Mouse (Mus musculus) testis, postnatal 10 days (tissue): ENCODE data around the gene Kntc1.
"Not testable (repeated sequence)": the region's sequence is repeated elsewhere in the genome, so short reads cannot be mapped to it uniquely, and the experiment has no call there.

Source experiments
- DNase-seq: peaks from one replicate; pipeline ENCODE4 v3.0.0; 2021; ENCODE audit warnings: low spot score

The Kntc1 gene

DNA sequence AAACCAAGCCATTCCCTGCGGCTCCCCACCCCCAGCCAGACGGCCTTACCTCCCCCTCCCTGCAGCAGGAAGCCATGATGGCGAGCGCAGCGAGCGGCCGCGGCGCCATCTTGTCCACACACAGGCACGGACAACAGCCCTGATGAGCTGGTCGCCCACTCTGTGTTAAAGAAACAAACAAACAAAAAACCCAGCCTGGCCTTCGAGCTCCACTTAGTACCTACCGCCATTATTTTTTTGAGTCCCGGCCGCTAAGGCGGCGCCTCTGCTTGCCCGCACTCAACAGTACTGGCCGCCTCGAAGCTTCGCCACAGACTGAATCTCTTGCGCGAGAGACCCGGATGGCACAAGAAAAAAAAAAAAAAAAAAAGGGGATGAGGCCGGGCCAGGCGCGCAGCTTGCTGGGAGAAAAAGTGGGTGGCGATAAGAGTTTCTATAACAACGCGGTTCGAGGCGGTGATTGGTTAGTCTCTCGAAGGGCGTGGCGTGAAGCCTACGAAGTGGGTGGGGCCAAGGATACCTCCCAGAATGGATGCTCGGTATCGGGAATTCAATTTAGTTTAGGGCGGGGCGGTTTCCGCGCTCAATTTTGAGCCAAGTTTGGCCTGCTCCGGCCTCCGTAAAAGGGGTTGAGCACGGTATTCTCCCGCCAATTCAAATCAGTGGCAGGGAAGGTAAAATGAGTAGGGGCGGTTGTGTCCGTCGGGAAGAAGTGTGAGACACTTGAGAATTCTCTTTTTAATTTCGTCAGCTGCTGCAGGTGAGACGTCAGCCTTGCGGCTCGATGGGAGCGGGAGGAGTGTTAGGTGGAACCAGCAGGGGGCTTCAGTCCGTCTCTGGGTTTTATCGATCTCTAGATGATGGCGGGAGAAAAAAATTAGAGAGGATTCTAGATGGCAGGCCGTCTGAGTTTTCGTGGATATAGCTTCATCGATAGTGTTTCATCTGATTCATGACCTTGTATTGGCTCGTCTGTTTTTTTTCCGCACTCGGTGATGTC lies at the start of gene Kntc1, which contains the start of gene Rsrc2:
TSS of gene Kntc1 (plus strand) at position 652 of the 1,000 bp plus-strand sequence.
TSS of gene Rsrc2 (minus strand) at position 350 of the 1,000 bp plus-strand sequence.
- peak; percentile 97 for DNase-seq

- DNase-seq: peak; percentile 83
Measured at GRCm38 (mm10) chr5:123700625-123701024, 48.9 kb upstream of the Kntc1 start.

GRCm38 (mm10) chr5:123708598-123708997 lies 40.9 kb upstream of the Kntc1 start:
- no peak for DNase-seq

GRCm38 (mm10) chr5:123709571-123709970 lies 39.9 kb upstream of the Kntc1 start:
- no peak for DNase-seq

GRCm38 (mm10) chr5:123713782-123714181 lies 35.7 kb upstream of the Kntc1 start:
- no peak for DNase-seq

DNA sequence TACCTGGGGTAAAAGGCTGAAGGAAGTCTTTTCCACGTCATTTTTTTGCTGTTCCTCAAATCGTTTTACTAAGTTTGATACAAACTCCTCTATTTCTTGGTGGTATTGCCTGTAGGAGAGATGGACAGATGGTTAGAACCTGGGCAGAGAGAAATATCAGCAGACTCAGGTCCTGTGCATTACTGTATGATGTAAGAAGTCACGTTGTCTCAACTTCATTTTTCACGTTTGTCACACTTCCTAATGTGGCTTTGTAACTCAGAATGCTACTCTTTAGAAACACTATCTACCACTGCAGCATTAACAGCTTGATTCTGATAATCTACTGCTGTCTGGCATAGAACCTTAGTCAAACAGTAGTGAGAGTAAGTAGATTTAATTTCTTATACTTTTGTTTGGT lies 34.9 kb upstream of the Kntc1 start:
- no peak for DNase-seq

GRCm38 (mm10) chr5:123720328-123721311 lies 28.9 kb upstream of the Kntc1 start, which contains the start of gene Zcchc8:
Gene Zcchc8, minus strand, starts transcription at chr5:123721100.
- peak; percentile 93 for DNase-seq

DNA sequence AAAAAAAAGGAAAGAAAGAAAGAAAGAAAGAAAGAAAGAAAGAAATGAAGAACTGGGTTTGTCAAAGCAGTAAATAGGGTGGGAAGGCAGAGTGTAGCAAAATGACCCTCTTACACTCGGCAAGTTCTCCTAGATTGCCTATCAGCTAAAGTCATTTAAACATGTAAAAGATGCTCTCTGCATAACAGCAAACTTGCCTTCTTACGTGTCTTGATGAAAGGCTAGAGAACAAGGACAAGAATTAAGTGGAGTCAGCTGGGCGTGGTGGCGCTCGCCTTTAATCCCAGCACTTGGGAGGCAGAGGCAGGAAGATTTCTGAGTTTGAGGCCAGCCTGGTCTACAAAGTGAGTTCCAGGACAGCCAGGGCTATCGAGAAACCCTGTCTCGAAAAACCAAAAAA lies 25.7 kb upstream of the Kntc1 start:
- not testable (repeated sequence) for DNase-seq

DNA sequence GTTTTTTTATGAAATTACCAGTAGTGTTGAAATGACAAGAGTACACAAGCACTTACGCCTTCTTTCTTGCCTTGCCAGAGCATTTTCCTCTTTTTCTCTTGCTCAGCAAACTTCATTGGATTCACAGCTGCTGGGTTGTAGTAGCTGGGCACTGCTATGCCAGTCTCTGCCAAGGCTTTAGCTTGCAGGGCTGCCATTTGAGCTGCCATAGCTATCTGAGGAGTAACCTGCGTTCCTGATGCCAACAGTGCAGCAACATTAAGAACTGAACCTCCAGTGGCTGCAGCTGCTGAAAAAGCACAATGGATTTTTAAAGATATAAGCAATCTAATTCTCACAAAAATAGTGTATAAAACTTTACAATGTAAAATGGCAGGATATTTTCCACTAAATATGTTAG lies 18.5 kb upstream of the Kntc1 start:
- no peak for DNase-seq

- DNase-seq: no peak
Measured at GRCm38 (mm10) chr5:123744358-123744757, 5.2 kb upstream of the Kntc1 start.

DNA sequence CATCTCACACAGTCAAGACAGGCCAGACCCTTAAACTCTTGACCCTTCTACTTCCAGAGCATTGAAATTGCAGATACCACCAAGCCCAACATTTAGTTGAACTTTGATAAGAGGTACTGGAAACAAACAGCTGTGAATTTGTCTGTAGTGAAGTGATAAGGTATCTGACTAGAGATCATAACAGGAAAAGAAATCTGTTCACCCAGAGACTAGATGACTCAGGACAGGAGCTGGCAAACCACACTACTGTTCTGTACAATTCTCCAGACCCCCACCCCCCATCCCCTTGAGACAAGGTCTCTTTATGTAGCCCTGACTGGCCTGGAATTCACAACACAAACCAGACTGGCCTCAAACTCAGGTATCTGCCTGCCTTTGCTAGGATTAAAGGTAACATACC lies 3.3 kb upstream of the Kntc1 start:
- no peak for DNase-seq

DNA sequence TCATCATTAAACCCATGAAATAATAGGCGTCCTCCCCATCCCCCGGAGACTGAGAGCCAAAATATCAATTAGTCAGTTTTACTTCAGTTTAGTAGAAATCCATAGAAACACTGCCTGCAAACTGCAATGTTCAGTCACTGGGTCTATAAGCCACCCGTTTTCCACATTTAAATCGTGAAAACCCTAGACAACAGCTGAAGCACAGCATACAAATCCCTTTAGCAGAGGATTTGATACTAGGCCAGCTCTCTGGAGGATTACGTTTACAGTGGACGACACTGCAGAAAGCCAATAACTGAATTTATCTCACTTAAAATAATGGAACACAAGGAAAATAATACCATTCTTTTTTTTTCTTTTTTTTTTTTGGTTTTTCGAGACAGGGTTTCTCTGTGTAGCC lies 1.9 kb upstream of the Kntc1 start:
- DNase-seq: no peak

DNA sequence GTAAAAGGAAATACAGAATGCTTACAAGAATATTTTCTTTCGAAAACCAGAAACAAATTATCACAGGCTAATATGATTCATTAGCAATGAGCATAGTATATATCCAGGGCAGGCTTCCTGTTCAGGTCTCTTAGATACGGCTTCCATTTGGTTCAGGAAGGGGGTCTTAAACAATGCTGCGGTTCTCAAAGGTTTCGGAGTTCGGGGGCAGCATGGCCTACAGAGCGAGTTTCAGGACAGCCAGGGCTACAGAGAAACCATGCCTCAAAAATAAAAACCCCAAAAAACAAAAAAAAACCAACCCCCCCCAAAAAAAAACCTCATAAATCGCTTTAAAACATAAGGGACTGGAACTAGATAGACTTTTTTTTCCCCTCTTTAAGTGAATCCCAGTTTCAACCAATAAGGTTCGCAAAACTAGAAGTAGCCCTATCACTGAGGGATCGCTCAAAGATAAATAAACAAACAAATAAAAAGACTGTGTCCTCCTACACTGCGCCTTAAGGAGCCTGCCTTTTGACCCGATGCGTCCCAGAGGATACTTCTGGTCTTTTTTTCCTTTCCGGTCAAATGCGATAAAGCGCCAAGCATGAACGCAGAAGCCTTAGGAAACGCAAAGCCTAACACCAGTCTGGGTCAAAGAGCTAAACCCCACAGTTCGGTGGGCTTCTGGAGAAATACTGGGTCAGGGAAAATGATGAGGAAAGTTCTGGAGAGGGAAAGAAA lies 1.0 kb upstream of the Kntc1 start:
- no peak for DNase-seq

DNA sequence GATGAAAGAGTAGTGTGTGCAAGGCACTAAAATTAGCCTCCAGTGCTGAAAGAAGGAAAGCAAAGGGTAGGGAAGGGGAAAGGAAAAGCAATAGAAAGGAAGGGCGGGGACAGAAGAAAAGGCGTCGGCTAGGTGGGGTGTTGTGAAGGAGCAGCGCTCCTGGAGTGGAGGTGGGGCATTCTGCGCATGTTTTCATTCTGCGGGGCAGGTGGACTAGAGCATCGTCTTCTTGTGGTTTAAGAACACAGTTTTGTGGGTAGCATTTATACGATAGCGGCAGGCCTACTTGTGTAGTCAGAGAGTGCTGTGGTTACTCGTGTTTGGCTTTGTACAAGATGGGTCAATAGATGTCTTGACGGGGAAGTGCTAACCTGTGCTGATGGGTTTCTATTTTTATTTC lies 16.0 kb downstream of the Kntc1 start:
- DNase-seq: no peak

GRCm38 (mm10) chr5:123766455-123766854 lies 16.9 kb downstream of the Kntc1 start:
- DNase-seq: not testable (repeated sequence)

DNA sequence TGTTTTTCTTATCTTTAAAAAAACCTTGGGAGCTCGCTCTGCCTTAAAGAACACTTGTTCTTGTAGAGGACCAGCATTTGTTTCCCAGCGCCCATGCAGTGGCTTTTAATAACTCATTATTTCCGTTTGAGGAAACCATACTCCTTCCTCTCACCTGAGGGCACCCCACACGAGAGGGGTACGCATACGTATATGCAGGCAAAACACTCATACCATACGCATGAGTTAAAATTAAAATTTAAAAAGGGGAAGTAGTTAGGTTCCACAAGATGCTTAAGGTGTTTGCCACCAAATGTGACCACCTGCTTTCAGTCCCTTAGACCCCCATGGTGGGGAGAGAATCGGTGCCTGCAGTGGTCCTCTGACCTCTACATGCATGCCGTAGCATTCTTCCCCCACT lies 23.9 kb downstream of the Kntc1 start:
- no peak for DNase-seq

DNA sequence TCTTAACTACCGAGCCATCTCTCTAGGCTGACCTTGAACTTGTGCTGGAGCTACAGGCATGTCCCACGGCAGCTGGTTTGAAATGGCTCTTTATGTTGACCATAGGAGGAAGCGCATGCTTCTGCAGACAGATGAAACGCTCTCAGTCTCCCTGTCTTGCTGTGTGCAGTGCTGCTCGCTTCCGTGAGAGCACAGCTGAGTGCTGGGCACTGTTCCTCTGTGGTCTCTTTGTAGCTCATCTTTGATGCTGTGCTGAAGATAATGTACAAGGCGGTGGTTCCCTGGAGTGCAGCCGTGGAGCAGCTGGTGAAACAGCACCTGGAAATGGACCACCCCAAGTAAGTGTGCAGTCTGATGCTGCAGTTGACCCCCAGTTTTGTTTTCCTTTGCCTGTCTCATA lies 31.2 kb downstream of the Kntc1 start:
- no peak for DNase-seq

DNA sequence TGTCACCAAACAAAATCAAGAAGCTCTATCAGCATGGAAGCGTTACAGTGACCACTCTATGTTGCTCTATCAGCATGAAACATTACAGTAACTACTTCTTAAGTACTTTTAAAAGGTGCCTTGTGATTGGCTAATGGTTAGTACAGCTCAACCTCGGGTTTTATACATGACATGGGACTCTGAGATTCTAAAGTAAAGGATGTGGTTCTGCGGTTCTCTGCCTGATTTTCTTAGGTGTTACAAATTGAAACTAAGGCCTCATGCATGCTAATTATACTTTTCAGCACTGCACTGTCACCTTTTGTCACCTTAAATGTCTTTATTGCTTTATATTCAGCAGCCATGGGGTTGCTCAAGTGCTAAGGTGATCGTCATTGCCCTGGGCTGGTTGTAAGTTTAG lies 32.3 kb downstream of the Kntc1 start:
- no peak for DNase-seq

DNA sequence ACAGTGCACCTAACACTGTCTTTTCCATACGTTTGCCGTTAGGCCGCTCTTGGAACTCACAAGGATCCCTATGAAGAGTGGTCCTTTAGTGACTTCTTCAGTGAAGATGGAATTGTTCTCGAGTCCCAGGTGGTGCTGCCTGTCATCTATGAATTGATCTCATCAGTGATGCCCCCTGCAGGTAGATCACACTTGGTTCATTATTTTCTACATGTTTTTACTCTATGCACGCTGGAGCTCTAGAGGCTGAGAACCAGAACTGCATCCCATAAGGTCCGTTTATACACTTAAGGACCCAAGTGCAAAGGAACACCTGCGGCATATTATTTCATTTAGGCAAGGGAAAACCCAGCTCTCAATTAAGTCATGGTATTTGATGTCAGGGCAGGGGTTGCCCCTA lies 39.5 kb downstream of the Kntc1 start:
- no peak for DNase-seq

DNA sequence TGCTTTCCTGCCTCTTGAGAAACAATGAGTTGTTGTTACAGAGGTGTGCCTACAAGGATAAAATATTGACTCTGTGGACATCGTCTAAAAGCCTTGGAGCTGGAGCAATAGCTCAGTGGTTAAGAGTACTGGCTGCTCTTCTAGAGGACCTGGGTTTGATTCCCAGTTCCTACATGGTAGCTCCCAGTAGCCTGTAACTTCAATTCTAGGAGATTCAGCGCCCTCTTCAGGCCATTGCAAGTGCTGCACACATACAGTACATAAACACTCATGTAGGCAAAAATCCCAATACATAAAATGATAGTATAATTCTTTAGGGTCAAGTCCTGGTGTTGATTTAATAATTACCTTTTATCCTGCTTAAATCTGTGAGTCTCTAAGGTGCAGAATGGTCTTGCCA lies 43.6 kb downstream of the Kntc1 start:
- DNase-seq: no peak

DNA sequence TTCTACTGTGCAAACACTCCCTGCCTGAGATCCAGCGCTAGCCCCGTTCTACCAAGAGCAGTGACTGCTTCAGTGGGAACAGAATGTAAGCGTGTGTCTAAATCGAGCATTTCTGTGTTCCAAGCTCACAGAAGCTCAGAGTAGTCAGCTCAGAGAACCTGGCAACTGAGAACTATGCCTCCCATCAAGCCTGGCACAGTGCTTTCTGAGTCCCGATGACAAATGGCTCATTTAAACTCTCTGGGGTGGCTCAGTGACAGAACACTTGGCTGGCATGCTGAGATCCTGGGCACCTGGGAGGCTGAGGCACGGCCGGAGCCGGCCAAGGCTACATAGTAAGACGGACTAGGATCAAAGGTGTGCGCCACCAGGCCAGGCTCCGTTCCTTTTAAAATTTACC lies 56.8 kb downstream of the Kntc1 start:
- no peak for DNase-seq

GRCm38 (mm10) chr5:123808541-123808940 lies 59.0 kb downstream of the Kntc1 start:
- DNase-seq: no peak
